Mouse (Mus musculus) midbrain, postnatal 0 days (tissue): Measurements from ENCODE around the gene Tcp10a. TPM values are rescaled to one million over a fixed set of nuclear protein-coding genes. Genes with fewer than 3 reads are reported as not detected.
"Not testable (repeated sequence)": the region's sequence is repeated elsewhere in the genome, so short reads cannot be mapped to it uniquely, and the experiment has no call there.

Source experiments
- ATAC-seq: fragments of 200-750 bp; cut with Nextera tagmentation; 2 replicates; pipeline ENCODE4 v1.8.0; 2017; ENCODE audit warnings: moderate number of reproducible peaks, mild to moderate bottlenecking, moderate TSS enrichment, moderate library complexity; ENCODE audit not compliant: low FRiP score
- DNase-seq: peaks from one replicate; pipeline ENCODE4 v3.0.0-alpha.2; 2015; ENCODE audit warnings: low spot score
- H3K27ac ChIP-seq: fragments of 300-500 bp; sonication (generic); 2 replicates; pipeline ENCODE4 v1.5.1; 2014; ENCODE audit warnings: low read depth, mild to moderate bottlenecking, low read length, mixed read lengths
- H3K27me3 ChIP-seq: fragments of 300-500 bp; sonication (generic); 2 replicates; pipeline ENCODE4 v1.6.1; 2014; ENCODE audit warnings: low read length, control low read depth, mixed read lengths; ENCODE audit not compliant: insufficient read depth
- H3K36me3 ChIP-seq: fragments of 300-500 bp; sonication (generic); 2 replicates; pipeline ENCODE4 v1.6.1; 2014; ENCODE audit warnings: low read length, control low read depth, mixed read lengths; ENCODE audit not compliant: insufficient read depth
- H3K4me1 ChIP-seq: fragments of 300-500 bp; sonication (generic); 2 replicates; pipeline ENCODE4 v1.6.1; 2014; ENCODE audit warnings: mild to moderate bottlenecking, control low read depth, antibody characterized with exemption, low read length, mixed read lengths; ENCODE audit not compliant: insufficient read depth
- H3K4me2 ChIP-seq: fragments of 300-500 bp; sonication (generic); 2 replicates; pipeline ENCODE4 v1.6.1; 2014; ENCODE audit warnings: low read depth, mild to moderate bottlenecking, low read length, mixed read lengths; ENCODE audit not compliant: poor library complexity, severe bottlenecking
- H3K4me3 ChIP-seq: fragments of 300-500 bp; sonication (generic); 2 replicates; pipeline ENCODE4 v1.5.1; 2014; ENCODE audit warnings: low read depth, mild to moderate bottlenecking, low read length, moderate library complexity
- H3K9ac ChIP-seq: fragments of 300-500 bp; sonication (generic); replicated peaks from 2 replicates; pipeline ENCODE4 v1.6.1; 2014; ENCODE audit warnings: mild to moderate bottlenecking, low read length, moderate library complexity, mixed read lengths; ENCODE audit not compliant: poor library complexity, severe bottlenecking
- H3K9me3 ChIP-seq: fragments of 300-500 bp; sonication (generic); 2 replicates; pipeline ENCODE4 v1.6.1; 2016; ENCODE audit warnings: low read length, control low read depth
- CTCF ChIP-seq: IDR thresholded peaks from 2 replicates; pipeline ENCODE4 v1.5.1; 2016; ENCODE audit warnings: antibody characterized with exemption, mild to moderate bottlenecking
- WGBS: fragments of 180-500 bp; shearing (Covaris S2); extraction: QIAGEN DNeasy Blood & Tissue Kit; methylation state at CpG from one replicate; pipeline ENCODE4 v1.1.7; 2014; 5-methylcytosine and 5-hydroxymethylcytosine counted together
- polyA plus RNA-seq: library from polyadenylated mRNA; unstranded; fragments of >200 nt; fragmentation: Nextera tagmentation; extraction: Ambion mirVana; gene quantifications from 2 replicates; pipeline ENCODE4 v1.2.1, GENCODE M21; 2015
- total RNA-seq: library from RNA; depleted of rRNA; stranded (reverse); fragments of >200 nt; gene quantifications from 2 replicates; pipeline ENCODE4 v1.2.3, GENCODE M21; 2014

The Tcp10a gene
- total and polyA plus RNA-seq, 2 experiments from 2014 or later = 0.11 TPM; not detected in 1

DNA sequence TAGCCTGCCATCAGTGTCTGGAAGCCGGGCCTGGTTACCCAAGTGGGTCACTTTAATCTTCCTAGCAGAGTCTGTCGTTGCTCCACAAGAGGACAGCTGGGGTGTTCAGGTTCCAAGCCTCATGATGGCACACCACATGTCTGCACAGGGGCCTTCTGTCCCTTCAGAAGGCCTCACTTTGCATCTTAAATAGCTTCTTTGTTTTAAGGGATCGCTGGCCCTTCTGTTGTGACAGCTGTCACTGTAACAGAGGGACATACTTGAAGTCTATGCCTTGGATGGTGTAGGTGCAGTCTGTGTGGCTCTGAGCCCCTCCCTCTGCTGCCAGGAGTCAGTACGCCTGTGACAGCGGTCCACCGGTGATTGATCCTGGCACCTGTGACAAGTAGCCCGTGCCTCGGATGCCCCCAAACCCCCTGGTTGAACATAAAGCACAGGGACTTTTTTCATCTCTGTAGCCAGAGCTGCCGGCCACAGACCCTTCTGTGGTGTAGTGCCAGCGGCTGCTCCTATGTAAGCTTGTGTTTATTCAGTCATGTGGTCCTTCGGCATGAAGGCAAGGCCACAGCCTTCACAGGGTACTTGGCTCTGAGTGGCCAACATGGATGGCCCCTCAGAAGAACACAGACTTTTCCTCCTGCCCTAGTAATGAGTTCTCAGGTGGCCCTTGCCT is 32.3 kb upstream of the Tcp10a start:
- peak; percentile 53; the same call in 1 of the 2 replicates for ATAC-seq
- Histone ChIP-seq H3K27ac (no peak overlapping the region), H3K9ac (no peak overlapping the region), H3K27me3 (no peaks in the 10 kb centered on the region), H3K4me3 (no peak overlapping the region), H3K36me3 (peaks cover 4% of the 10 kb centered on the region; the same call in 1 of the 2 replicates), H3K4me2 (no peak overlapping the region), H3K4me1 (no peaks in the 10 kb centered on the region), H3K9me3 (no peaks in the 10 kb centered on the region)
- TF ChIP-seq CTCF = no peak
- peak; percentile 77 for DNase-seq
- 56% methylated on average over 11 of the region's 11 CpGs for WGBS

DNA sequence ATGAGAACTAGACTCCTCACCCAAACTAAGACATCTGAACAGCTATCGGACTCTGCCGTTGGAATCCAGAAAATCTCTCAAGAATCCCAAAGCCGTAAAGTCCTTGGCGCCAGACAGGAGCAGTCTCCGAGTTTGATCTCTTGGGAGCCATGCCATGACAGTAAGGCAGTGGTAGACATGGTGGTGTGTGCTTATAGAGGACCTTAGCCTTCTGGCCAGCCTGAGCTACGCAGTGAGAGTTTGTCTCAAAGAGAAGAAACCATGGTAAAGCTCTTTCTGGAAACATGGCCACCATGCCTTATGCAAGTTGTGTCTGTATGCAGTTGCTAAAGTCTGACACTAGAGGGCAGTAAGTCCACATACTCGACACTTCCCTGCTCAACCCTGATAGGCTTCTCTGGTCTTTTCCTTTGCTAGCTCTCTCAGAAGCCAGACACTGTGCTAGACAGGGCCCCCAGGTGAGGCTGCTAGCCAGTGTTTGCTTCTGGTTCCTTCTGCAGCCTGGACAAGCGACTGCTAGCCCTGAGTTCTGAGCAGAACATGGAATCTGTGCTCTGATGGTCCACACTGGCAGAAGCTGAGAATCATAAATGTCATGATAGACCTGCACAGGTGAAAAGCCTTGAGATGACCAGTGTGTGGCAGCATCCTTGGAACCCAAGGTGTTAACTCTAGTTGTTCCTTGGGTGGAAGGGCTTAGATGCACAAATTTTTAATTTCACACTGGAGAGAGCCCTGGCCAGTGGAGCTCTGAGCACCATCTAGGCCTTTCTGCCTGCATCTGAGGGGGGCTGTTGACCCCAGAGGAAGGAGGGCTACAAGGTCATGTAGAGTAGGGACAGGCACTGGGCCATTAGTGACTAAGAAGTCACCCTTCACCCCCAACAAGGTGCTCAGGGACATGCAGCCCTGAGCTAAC is 17.9 kb upstream of the Tcp10a start:
- not testable (repeated sequence) for H3K4me3 ChIP-seq, H3K9me3 ChIP-seq, H3K36me3 ChIP-seq, H3K27me3 ChIP-seq, H3K9ac ChIP-seq, H3K27ac ChIP-seq, DNase-seq, H3K4me1 ChIP-seq, H3K4me2 ChIP-seq
- ATAC-seq = peak; percentile 91
- peak; percentile 65 for TF ChIP-seq CTCF
- 68% methylated on average over 7 of the region's 8 CpGs for WGBS

DNA sequence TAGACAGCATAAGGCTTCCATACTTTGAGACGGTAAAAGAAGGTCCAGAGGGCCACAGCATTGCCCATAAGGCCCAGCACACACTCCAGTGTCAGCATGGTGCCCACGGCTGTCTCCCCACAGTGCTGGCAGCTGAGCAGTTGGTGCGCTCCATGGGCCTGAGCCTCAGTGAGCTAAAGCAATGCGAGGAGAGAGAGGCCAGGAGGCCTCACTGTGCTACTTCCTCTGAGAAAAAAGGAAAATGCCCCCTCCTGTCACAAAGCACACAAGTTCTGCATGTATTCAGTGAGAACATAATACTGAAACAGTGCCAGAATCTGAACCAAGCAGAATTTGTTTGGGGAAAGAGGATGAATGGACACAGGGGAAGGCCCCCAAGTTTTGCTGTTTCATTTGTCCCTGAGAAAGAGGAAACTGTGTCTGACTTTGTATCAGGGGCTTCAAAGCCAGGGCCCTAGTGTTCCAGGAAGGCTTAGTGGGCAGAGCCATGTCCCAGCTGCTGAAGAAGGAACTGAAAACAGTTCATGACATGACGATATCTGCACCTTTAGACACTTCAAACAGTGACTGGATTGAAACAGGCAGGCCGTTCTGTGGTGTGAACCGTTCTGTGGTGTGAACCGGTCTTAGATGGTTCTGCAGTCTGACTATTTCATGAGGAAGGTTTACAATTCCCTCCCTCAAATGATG is 8.6 kb upstream of the Tcp10a start:
- H3K27me3 ChIP-seq, H3K36me3 ChIP-seq, H3K4me3 ChIP-seq, H3K27ac ChIP-seq, ATAC-seq, H3K9ac ChIP-seq, H3K4me2 ChIP-seq, H3K9me3 ChIP-seq, DNase-seq, H3K4me1 ChIP-seq: not testable (repeated sequence)
- WGBS = 89% methylated on average over 6 of the region's 8 CpGs

DNA sequence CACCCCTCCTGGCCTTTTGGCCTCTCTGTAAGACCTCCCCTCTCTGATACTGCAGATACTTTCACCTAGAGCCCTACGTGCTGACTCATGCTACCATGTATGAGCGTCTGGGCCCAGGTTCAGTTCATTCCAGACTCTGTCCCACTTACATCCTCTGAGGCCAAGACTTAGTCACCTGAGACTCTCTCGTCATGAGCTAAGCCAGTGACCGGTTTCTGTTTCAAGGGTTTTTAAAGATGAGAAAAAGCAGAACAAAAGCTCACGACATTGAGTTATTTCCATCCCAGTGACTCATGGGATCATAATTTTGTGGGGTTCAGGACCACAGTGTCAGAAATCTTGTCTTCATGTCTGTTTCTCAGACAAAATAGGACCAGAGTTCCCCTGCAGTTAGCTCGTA is 4.7 kb upstream of the Tcp10a start:
- H3K4me3 ChIP-seq, H3K36me3 ChIP-seq, H3K4me2 ChIP-seq, H3K27me3 ChIP-seq, H3K4me1 ChIP-seq, H3K27ac ChIP-seq, DNase-seq, H3K9ac ChIP-seq, ATAC-seq, H3K9me3 ChIP-seq: not testable (repeated sequence)
- WGBS = 92% methylated on average over 6 of the region's 6 CpGs

DNA sequence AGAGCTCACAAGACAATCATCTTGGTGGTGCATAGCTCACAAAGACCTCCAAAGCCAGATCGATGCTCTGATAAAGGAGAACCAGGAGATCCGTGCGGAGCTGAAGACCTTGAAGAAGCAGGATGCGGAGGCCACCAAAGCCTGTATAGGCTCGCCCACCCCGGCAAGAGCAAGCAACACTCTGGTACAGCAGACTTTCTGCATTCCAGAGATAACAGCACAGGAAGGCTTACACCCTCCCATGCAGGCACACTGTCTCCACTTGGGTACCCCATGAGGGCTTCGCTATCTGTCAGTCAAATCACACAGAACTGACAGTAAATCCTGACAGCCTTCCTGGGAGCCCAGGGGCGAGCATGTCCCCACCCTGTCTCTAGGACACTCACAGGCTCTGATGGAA is 2.0 kb downstream of the Tcp10a start:
- H3K4me1 ChIP-seq, H3K9me3 ChIP-seq, H3K27ac ChIP-seq, H3K36me3 ChIP-seq, H3K4me3 ChIP-seq, H3K9ac ChIP-seq, DNase-seq, H3K4me2 ChIP-seq, H3K27me3 ChIP-seq, ATAC-seq: not testable (repeated sequence)
- WGBS = 82% methylated on average over 2 of the region's 8 CpGs

DNA sequence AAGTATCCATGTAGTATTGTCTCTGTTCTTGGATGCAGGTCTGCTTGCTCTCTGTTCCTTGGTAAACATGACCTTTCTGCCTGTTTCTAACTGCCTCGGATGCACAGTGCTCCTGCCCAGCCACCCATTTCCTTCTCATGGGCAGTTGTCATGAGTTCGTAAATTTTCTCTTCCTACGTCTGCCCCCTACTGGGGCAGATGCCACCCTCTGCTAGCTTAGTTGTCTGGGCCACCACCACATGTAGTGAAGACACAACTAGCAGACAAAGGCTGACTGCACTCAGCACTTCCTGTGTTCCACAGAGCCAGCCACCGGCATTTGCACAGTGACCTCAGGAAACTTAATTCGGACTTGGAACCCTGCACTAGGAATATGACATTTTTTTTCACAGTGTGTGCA is 8.3 kb downstream of the Tcp10a start:
- H3K4me2 ChIP-seq, H3K4me3 ChIP-seq, H3K4me1 ChIP-seq, DNase-seq, H3K9me3 ChIP-seq, ATAC-seq, H3K27me3 ChIP-seq, H3K9ac ChIP-seq, H3K36me3 ChIP-seq, H3K27ac ChIP-seq: not testable (repeated sequence)
- 78% methylated on average over 3 of the region's 5 CpGs for WGBS

DNA sequence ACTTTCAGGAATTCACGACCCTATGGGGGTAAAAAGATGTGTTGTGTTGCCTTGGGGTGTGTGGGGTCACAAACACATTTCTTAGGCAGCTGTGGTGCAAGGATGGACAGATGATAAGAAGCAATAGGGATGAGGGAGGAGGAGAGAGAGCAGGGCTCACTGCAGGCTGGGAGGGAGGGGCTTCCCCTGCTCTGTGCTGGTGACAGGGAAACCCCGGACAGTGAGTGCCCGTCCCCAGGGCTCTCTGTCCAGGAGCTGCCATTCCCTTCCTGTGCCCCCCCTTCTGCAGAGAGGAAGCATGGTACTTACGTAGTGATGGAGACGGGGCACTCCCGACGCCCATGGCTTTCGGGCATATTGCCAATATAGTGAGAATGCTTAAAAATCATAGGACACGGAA is 12.9 kb downstream of the Tcp10a start:
- H3K4me1 ChIP-seq, H3K4me3 ChIP-seq, DNase-seq, H3K27ac ChIP-seq, H3K9me3 ChIP-seq, H3K36me3 ChIP-seq, H3K27me3 ChIP-seq, H3K4me2 ChIP-seq, H3K9ac ChIP-seq: not testable (repeated sequence)
- WGBS = 70% methylated on average over 7 of the region's 9 CpGs
- ATAC-seq = peak; percentile 66; the same call in 1 of the 2 replicates

DNA sequence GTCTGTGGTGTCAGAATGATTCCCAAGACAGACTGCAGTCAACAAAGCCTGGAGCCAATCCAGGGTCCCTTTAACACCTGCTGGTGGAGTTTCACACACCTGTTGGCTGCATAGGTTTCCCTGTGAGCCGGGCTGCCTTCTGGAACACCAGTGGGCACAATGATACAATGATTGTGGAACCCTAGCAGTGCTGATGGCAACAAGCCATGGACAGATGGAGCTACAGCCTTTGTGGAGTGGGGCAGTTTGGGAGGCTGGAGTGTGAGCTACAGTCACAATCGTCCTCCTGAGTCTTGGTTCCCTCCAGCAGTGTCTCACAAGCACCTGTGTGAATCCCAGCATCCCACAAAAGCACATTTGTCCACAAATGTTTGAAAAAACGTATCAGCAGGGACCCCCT is 24.3 kb downstream of the Tcp10a start:
- not testable (repeated sequence) for H3K9me3 ChIP-seq, H3K9ac ChIP-seq, H3K27me3 ChIP-seq, ATAC-seq, H3K27ac ChIP-seq, H3K36me3 ChIP-seq, H3K4me2 ChIP-seq, H3K4me3 ChIP-seq, H3K4me1 ChIP-seq
- peak; percentile 36 for DNase-seq
- WGBS = 75% methylated on average over 1 of the region's 3 CpGs
